Mouse (Mus musculus) kidney, adult 8-10 months (tissue): Measurements from ENCODE around the gene Olfr1049.
"Not testable (repeated sequence)": the region's sequence is repeated elsewhere in the genome, so short reads cannot be mapped to it uniquely, and the experiment has no call there.

ENCODE experiments used
- DNase-seq, 2 experiments: peaks; one replicate each; pipeline ENCODE4 v3.0.0; 2022

Gene Olfr1049

GRCm38 (mm10) chr2:86258228-86258627 is at the start of gene Olfr1049:
Gene Olfr1049 (minus strand): TSS chr2:86258328.
- DNase-seq = not testable (repeated sequence)

GRCm38 (mm10) chr2:86292155-86292554 is 34.0 kb upstream of the Olfr1049 start, which contains the start of gene Olfr1052:
Gene Olfr1052 (plus strand): TSS chr2:86292455.
- no peak for DNase-seq

- not testable (repeated sequence) for DNase-seq
Observed at GRCm38 (mm10) chr2:86278988-86279387, 20.9 kb upstream of the Olfr1049 start, which contains the start of gene Olfr1051. Gene Olfr1051 (minus strand): TSS chr2:86279088.

GRCm38 (mm10) chr2:86240189-86240588 is 17.9 kb downstream of the Olfr1049 start, which contains the start of gene Olfr1048:
Gene Olfr1048 (minus strand): TSS chr2:86240289.
- DNase-seq = no peak

- DNase-seq = no peak
Observed at GRCm38 (mm10) chr2:86231301-86231700, 26.8 kb downstream of the Olfr1049 start, which contains the start of gene Olfr1047. Gene Olfr1047 (minus strand): TSS chr2:86231401.

- DNase-seq = no peak
Observed at GRCm38 (mm10) chr2:86219214-86219613, 38.9 kb downstream of the Olfr1049 start, which contains the start of gene Olfr1046. Gene Olfr1046 (minus strand): TSS chr2:86219314.
